Mouse (Mus musculus): ENCODE results near the gene Olfr1094. TPM values are rescaled to one million over a fixed set of nuclear protein-coding genes. Genes with fewer than 3 reads are reported as not detected.

The Olfr1094 gene
- polyA plus RNA-seq (2016; fragmentation: Nextera tagmentation; extraction: Ambion mirVana), result not detected in 2 replicates

GRCm38 (mm10) chr2:86824363-86824762 lies at the start of gene Olfr1094:
Gene Olfr1094 (plus strand): TSS chr2:86824663.
- H3K4me2 ChIP-seq, result no peak within 1 kb of the TSS
- H3K27ac ChIP-seq (ENCODE audit: poor library complexity, severe bottlenecking), result no peak within 1 kb of the TSS
- ATAC-seq (ENCODE audit: insufficient number of reproducible peaks, low FRiP score), result no peak
- no peak within 1 kb of the TSS for H3K9ac ChIP-seq
- no peak within 1 kb of the TSS for H3K4me3 ChIP-seq
- no peaks in the 10 kb centered on the region for H3K27me3 ChIP-seq (replicated peaks)
- H3K4me1 ChIP-seq (replicated peaks), result no peaks in the 10 kb centered on the region
- H3K36me3 ChIP-seq, result no peaks in the 10 kb centered on the region
- no peaks in the 10 kb centered on the region for H3K9me3 ChIP-seq (replicated peaks)

DNA sequence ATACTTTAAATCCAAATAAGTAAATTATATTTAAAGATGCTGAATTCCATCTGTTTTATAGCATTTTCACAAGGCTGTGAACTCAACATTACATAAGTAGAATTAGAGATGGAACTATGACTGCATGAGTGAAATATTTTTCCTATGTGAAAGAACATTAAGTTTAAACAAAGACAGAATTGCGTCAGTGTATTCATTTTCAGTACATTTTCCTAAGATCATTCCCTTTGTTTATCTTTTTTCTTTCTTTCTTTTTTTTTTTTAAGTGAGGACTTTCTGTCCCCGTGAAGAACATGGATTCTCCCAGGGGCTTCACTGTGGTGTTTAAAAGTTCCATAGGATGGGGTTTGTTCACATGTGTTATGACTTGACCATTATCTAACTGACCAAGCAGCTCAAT lies 42.3 kb upstream of the Olfr1094 start, which contains the start of gene Olfr1093:
Gene Olfr1093 (plus strand): TSS at position 301 of the 400 bp plus-strand sequence.
- Histone ChIP-seq H3K4me1 (replicated peaks) (no peaks in the 10 kb centered on the region), H3K27me3 (replicated peaks) (no peaks in the 10 kb centered on the region), H3K9ac (no peak within 1 kb of the TSS), H3K36me3 (no peaks in the 10 kb centered on the region), H3K9me3 (replicated peaks) (no peaks in the 10 kb centered on the region), H3K4me3 (no peak within 1 kb of the TSS), H3K27ac (ENCODE audit: poor library complexity, severe bottlenecking) (no peak within 1 kb of the TSS), H3K4me2 (no peak within 1 kb of the TSS)
- no peak for ATAC-seq (ENCODE audit: insufficient number of reproducible peaks, low FRiP score)
- 77% methylated on average over 2 of the region's 2 CpGs for WGBS

GRCm38 (mm10) chr2:86809918-86810317 lies 14.5 kb upstream of the Olfr1094 start, which contains the start of gene Olfr141:
Gene Olfr141 (minus strand): TSS chr2:86810018.
- no peak within 1 kb of the TSS for H3K4me2 ChIP-seq

GRCm38 (mm10) chr2:86851596-86851995 lies 27.1 kb downstream of the Olfr1094 start, which contains the start of gene Olfr1095:
Gene Olfr1095 (minus strand): TSS chr2:86851696.
- Histone ChIP-seq H3K4me2 (no peak within 1 kb of the TSS), H3K4me3 (no peak within 1 kb of the TSS), H3K4me1 (replicated peaks) (no peaks in the 10 kb centered on the region), H3K27ac (ENCODE audit: poor library complexity, severe bottlenecking) (no peak within 1 kb of the TSS), H3K9me3 (replicated peaks) (no peaks in the 10 kb centered on the region), H3K9ac (no peak within 1 kb of the TSS), H3K27me3 (replicated peaks) (no peaks in the 10 kb centered on the region), H3K36me3 (no peaks in the 10 kb centered on the region)
- ATAC-seq (ENCODE audit: insufficient number of reproducible peaks, low FRiP score), result no peak
- whole genome bisulfite sequencing, result 75% methylated on average over 3 of the region's 3 CpGs

More at GRCm38 (mm10) chr2:86809918-86810317, 14.5 kb upstream of the Olfr1094 start, which contains the start of gene Olfr141:
- no peaks in the 10 kb centered on the region for H3K36me3 ChIP-seq
- H3K4me1 ChIP-seq (replicated peaks), result no peaks in the 10 kb centered on the region
- ATAC-seq (ENCODE audit: insufficient number of reproducible peaks, low FRiP score), result no peak
- no peak within 1 kb of the TSS for H3K9ac ChIP-seq
- no peak within 1 kb of the TSS for H3K4me3 ChIP-seq
- H3K27me3 ChIP-seq (replicated peaks), result no peaks in the 10 kb centered on the region
- no peaks in the 10 kb centered on the region for H3K9me3 ChIP-seq (replicated peaks)
- H3K27ac ChIP-seq (ENCODE audit: poor library complexity, severe bottlenecking), result no peak within 1 kb of the TSS

GRCm38 (mm10) chr2:86874702-86875101 lies 50.2 kb downstream of the Olfr1094 start, which contains the start of gene Gm13723:
Gene Gm13723 (minus strand): TSS chr2:86874802.
- 72% methylated on average over 1 of the region's 1 CpGs for WGBS
- H3K36me3 ChIP-seq, result no peaks in the 10 kb centered on the region
- ATAC-seq (ENCODE audit: insufficient number of reproducible peaks, low FRiP score), result no peak

More at GRCm38 (mm10) chr2:86874702-86875101, 50.2 kb downstream of the Olfr1094 start, which contains the start of gene Gm13723:
- Histone ChIP-seq H3K4me3 (no peak within 1 kb of the TSS), H3K27me3 (replicated peaks) (no peaks in the 10 kb centered on the region), H3K4me2 (no peak within 1 kb of the TSS), H3K27ac (ENCODE audit: poor library complexity, severe bottlenecking) (no peak within 1 kb of the TSS), H3K9me3 (replicated peaks) (no peaks in the 10 kb centered on the region), H3K4me1 (replicated peaks) (no peaks in the 10 kb centered on the region), H3K9ac (no peak within 1 kb of the TSS)

Other genes starting within 250 kb of the Olfr1094 start
- not detected in 2 replicates for gene Olfr1082, start 225.7 kb upstream of the Olfr1094 start, polyA plus RNA-seq (2016; fragmentation: Nextera tagmentation; extraction: Ambion mirVana)
- gene Olfr1084, start 184.9 kb upstream of the Olfr1094 start, polyA plus RNA-seq (2016; fragmentation: Nextera tagmentation; extraction: Ambion mirVana), result not detected in 2 replicates
- gene Olfr1085, start 162.6 kb upstream of the Olfr1094 start, polyA plus RNA-seq (2016; fragmentation: Nextera tagmentation; extraction: Ambion mirVana), result not detected in 2 replicates
- gene Olfr1086, start 144.6 kb upstream of the Olfr1094 start, polyA plus RNA-seq (2016; fragmentation: Nextera tagmentation; extraction: Ambion mirVana), result not detected in 2 replicates
- not detected in 2 replicates for gene Olfr1087, start 126.3 kb upstream of the Olfr1094 start, polyA plus RNA-seq (2016; fragmentation: Nextera tagmentation; extraction: Ambion mirVana)
- gene Olfr1089, start 91.0 kb upstream of the Olfr1094 start, polyA plus RNA-seq (2016; fragmentation: Nextera tagmentation; extraction: Ambion mirVana), result not detected in 2 replicates
- not detected in 2 replicates for gene Olfr1090, start 65.7 kb upstream of the Olfr1094 start, polyA plus RNA-seq (2016; fragmentation: Nextera tagmentation; extraction: Ambion mirVana)
- not detected in 2 replicates for gene Olfr1093, start 42.2 kb upstream of the Olfr1094 start, polyA plus RNA-seq (2016; fragmentation: Nextera tagmentation; extraction: Ambion mirVana)
- gene Olfr141, start 14.6 kb upstream of the Olfr1094 start, polyA plus RNA-seq (2016; fragmentation: Nextera tagmentation; extraction: Ambion mirVana), result not detected in 2 replicates
- gene Olfr1095, start 27.0 kb downstream of the Olfr1094 start, polyA plus RNA-seq (2016; fragmentation: Nextera tagmentation; extraction: Ambion mirVana), result not detected in 2 replicates
- gene Gm13723, start 50.1 kb downstream of the Olfr1094 start, polyA plus RNA-seq (2016; fragmentation: Nextera tagmentation; extraction: Ambion mirVana), result not detected in 2 replicates
- not detected in 2 replicates for gene Olfr1097, start 67.6 kb downstream of the Olfr1094 start, polyA plus RNA-seq (2016; fragmentation: Nextera tagmentation; extraction: Ambion mirVana)
- gene Olfr1098, start 99.9 kb downstream of the Olfr1094 start, polyA plus RNA-seq (2016; fragmentation: Nextera tagmentation; extraction: Ambion mirVana), result not detected in 2 replicates
- gene Olfr1099, start 136.0 kb downstream of the Olfr1094 start, polyA plus RNA-seq (2016; fragmentation: Nextera tagmentation; extraction: Ambion mirVana), result not detected in 2 replicates
- gene Olfr1100, start 155.3 kb downstream of the Olfr1094 start, polyA plus RNA-seq (2016; fragmentation: Nextera tagmentation; extraction: Ambion mirVana), result not detected in 2 replicates
- gene Olfr1101, start 166.6 kb downstream of the Olfr1094 start, polyA plus RNA-seq (2016; fragmentation: Nextera tagmentation; extraction: Ambion mirVana), result not detected in 2 replicates
- gene Olfr1102, start 173.7 kb downstream of the Olfr1094 start, polyA plus RNA-seq (2016; fragmentation: Nextera tagmentation; extraction: Ambion mirVana), result not detected in 2 replicates
- not detected in 2 replicates for gene Olfr1104, start 202.4 kb downstream of the Olfr1094 start, polyA plus RNA-seq (2016; fragmentation: Nextera tagmentation; extraction: Ambion mirVana)
- not detected in 2 replicates for gene Olfr1105, start 211.9 kb downstream of the Olfr1094 start, polyA plus RNA-seq (2016; fragmentation: Nextera tagmentation; extraction: Ambion mirVana)
- gene Olfr1106, start 227.6 kb downstream of the Olfr1094 start, polyA plus RNA-seq (2016; fragmentation: Nextera tagmentation; extraction: Ambion mirVana), result not detected in 2 replicates